Mouse (Mus musculus): Measurements from ENCODE around the gene Olfr312. TPM values are rescaled to one million over a fixed set of nuclear protein-coding genes. Genes with fewer than 3 reads are reported as not detected.

The Olfr312 gene
- total RNA-seq (2023), result not detected

GRCm38 (mm10) chr11:58828937-58829336 lies at the start of gene Olfr312:
TSS of gene Olfr312 (plus strand) at chr11:58829237.

GRCm38 (mm10) chr11:58782480-58783089 lies 46.5 kb upstream of the Olfr312 start, which contains the start of gene Olfr314:
TSS of gene Olfr314 (plus strand) at chr11:58782952.

GRCm38 (mm10) chr11:58801558-58802228 lies 27.3 kb upstream of the Olfr312 start, which contains the start of gene Fam183b:
TSS of gene Fam183b (minus strand) at chr11:58801960.

GRCm38 (mm10) chr11:58814700-58815099 lies 14.3 kb upstream of the Olfr312 start, which contains the start of gene Olfr313:
TSS of gene Olfr313 (plus strand) at chr11:58815000.

GRCm38 (mm10) chr11:58838951-58839350 lies 9.9 kb downstream of the Olfr312 start, which contains the start of gene Olfr311:
TSS of gene Olfr311 (plus strand) at chr11:58839251.

GRCm38 (mm10) chr11:58846919-58847461 lies 18.0 kb downstream of the Olfr312 start, which contains the start of gene Gm12258:
TSS of gene Gm12258 (plus strand) at chr11:58847158.

GRCm38 (mm10) chr11:58867039-58867953 lies 38.3 kb downstream of the Olfr312 start, which contains the start of gene 2810021J22Rik:
TSS of gene 2810021J22Rik (plus strand) at chr11:58867216.

Other genes with a start within 250 kb of the Olfr312 start
- gene Olfr324, start 234.1 kb upstream of the Olfr312 start, total RNA-seq (2023), result not detected
- gene 2210407C18Rik, start 213.2 kb upstream of the Olfr312 start, total RNA-seq (2023), result not detected
- gene Olfr323, start 198.7 kb upstream of the Olfr312 start, total RNA-seq (2023), result not detected
- gene Trim58, start 188.8 kb upstream of the Olfr312 start, total RNA-seq (2023), result not detected
- not detected for gene Olfr322, start 170.5 kb upstream of the Olfr312 start, total RNA-seq (2023)
- not detected for gene Olfr320, start 148.1 kb upstream of the Olfr312 start, total RNA-seq (2023)
- not detected for gene Olfr319, start 130.1 kb upstream of the Olfr312 start, total RNA-seq (2023)
- gene Olfr318, start 105.2 kb upstream of the Olfr312 start, total RNA-seq (2023), result 0.43 TPM
- gene Olfr317, start 90.0 kb upstream of the Olfr312 start, total RNA-seq (2023), result not detected
- not detected for gene Olfr316, start 76.5 kb upstream of the Olfr312 start, total RNA-seq (2023)
- not detected for gene Olfr315, start 56.0 kb upstream of the Olfr312 start, total RNA-seq (2023)
- gene Olfr314, start 46.3 kb upstream of the Olfr312 start, total RNA-seq (2023), result not detected
- gene Fam183b, start 27.3 kb upstream of the Olfr312 start, total RNA-seq (2023), result not detected
- not detected for gene Olfr313, start 14.2 kb upstream of the Olfr312 start, total RNA-seq (2023)
- gene Olfr311, start 10.0 kb downstream of the Olfr312 start, total RNA-seq (2023), result not detected
- gene Gm12258, start 17.9 kb downstream of the Olfr312 start, total RNA-seq (2023), result 8.2 TPM
- 12.2 TPM for gene 2810021J22Rik, start 38.0 kb downstream of the Olfr312 start, total RNA-seq (2023)
- gene Zfp39, start 75.0 kb downstream of the Olfr312 start, total RNA-seq (2023), result 11.7 TPM
- not detected for gene Btnl10, start 88.7 kb downstream of the Olfr312 start, total RNA-seq (2023)
- gene Rnf187, start 109.7 kb downstream of the Olfr312 start, total RNA-seq (2023), result 120 TPM
- 11.3 TPM for gene Hist3h2ba, start 119.7 kb downstream of the Olfr312 start, total RNA-seq (2023)
- 40.1 TPM for gene Hist3h2a, start 125.4 kb downstream of the Olfr312 start, total RNA-seq (2023)
- 0.28 TPM for gene Trim17, start 125.4 kb downstream of the Olfr312 start, total RNA-seq (2023)
- gene Trim11, start 148.9 kb downstream of the Olfr312 start, total RNA-seq (2023), result 64.9 TPM

Data from CD8-positive naive resting alpha-beta T cell, adult 57 days (primary cell).